Mouse (Mus musculus) forebrain, postnatal 0 days (tissue): ENCODE data around the gene Msh4. TPM values are rescaled to one million over a fixed set of nuclear protein-coding genes. Genes with fewer than 3 reads are reported as not detected.

Experiments
- ATAC-seq: fragments of 200-750 bp; cut with Nextera tagmentation; 2 replicates; pipeline ENCODE4 v1.8.0; 2017; ENCODE audit warnings: mild to moderate bottlenecking, moderate library complexity
- DNase-seq: peaks from one replicate; pipeline ENCODE4 v3.0.0-alpha.2; 2015
- H3K27ac ChIP-seq: fragments of 300-500 bp; sonication (generic); 2 replicates; pipeline ENCODE4 v1.5.1; 2014; ENCODE audit warnings: low read depth, mild to moderate bottlenecking, antibody characterized with exemption, low read length, moderate library complexity, mixed read lengths
- H3K27me3 ChIP-seq: fragments of 300-500 bp; sonication (generic); 2 replicates; pipeline ENCODE4 v1.6.1; 2014; ENCODE audit warnings: mild to moderate bottlenecking, low read length, mixed read lengths; ENCODE audit not compliant: insufficient read depth
- H3K36me3 ChIP-seq: fragments of 300-500 bp; sonication (generic); 2 replicates; pipeline ENCODE4 v1.6.1; 2014; ENCODE audit warnings: mild to moderate bottlenecking, moderate library complexity; ENCODE audit not compliant: insufficient read depth
- H3K4me1 ChIP-seq: fragments of 300-500 bp; sonication (generic); 2 replicates; pipeline ENCODE4 v1.6.1; 2014; ENCODE audit warnings: antibody characterized with exemption; ENCODE audit not compliant: insufficient read depth
- H3K4me2 ChIP-seq: fragments of 300-500 bp; sonication (generic); 2 replicates; pipeline ENCODE4 v1.6.1; 2014; ENCODE audit warnings: low read depth, mild to moderate bottlenecking, moderate library complexity
- H3K4me3 ChIP-seq: fragments of 300-500 bp; sonication (generic); 2 replicates; pipeline ENCODE4 v1.5.1; 2014; ENCODE audit warnings: low read depth, low read length, mixed read lengths
- H3K9ac ChIP-seq: fragments of 300-500 bp; sonication (generic); 2 replicates; pipeline ENCODE4 v1.6.1; 2014; ENCODE audit warnings: mild to moderate bottlenecking
- H3K9me3 ChIP-seq: fragments of 300-500 bp; sonication (generic); 2 replicates; pipeline ENCODE4 v1.6.1; 2016; ENCODE audit warnings: low read length
- CTCF ChIP-seq: sonication (generic); IDR thresholded peaks from 2 replicates; pipeline ENCODE4 v1.5.1; 2016; ENCODE audit warnings: antibody characterized with exemption, control low read depth, low read depth
- WGBS: fragments of 180-500 bp; shearing (Covaris S2); extraction: QIAGEN DNeasy Blood & Tissue Kit; methylation state at CpG from one replicate; pipeline ENCODE4 v1.1.7; 2014; 5-methylcytosine and 5-hydroxymethylcytosine counted together
- polyA plus RNA-seq: library from polyadenylated mRNA; unstranded; fragments of >200 nt; fragmentation: Nextera tagmentation; extraction: Ambion mirVana; gene quantifications from 2 replicates; pipeline ENCODE4 v1.2.1, GENCODE M21; 2015
- total RNA-seq: library from RNA; depleted of rRNA; stranded (reverse); fragments of >200 nt; gene quantifications from 2 replicates; pipeline ENCODE4 v1.2.3, GENCODE M21; 2014; rRNA removed

Gene Msh4
- total RNA-seq (0.31 and 0.95 TPM in 2 replicates), polyA plus RNA-seq (0.05 and 0.13 TPM in 2 replicates)

- no peaks in the 10 kb centered on the region for H3K27me3 ChIP-seq
- WGBS = 82% methylated on average over 9 of the region's 9 CpGs
- no peak for TF ChIP-seq CTCF
- H3K4me3 ChIP-seq = no peak within 1 kb of the TSS
- no peak within 1 kb of the TSS for H3K27ac ChIP-seq
- ATAC-seq (no peak), DNase-seq (no peak)
- H3K4me2 ChIP-seq = no peak within 1 kb of the TSS
- H3K9ac ChIP-seq = no peak within 1 kb of the TSS
- H3K36me3 ChIP-seq = peaks cover 72% of the 10 kb centered on the region
- H3K4me1 ChIP-seq = peaks cover 9% of the 10 kb centered on the region
- H3K9me3 ChIP-seq = no peaks in the 10 kb centered on the region
Measured at GRCm38 (mm10) chr3:153906136-153906871, at the start of gene Msh4. Gene Msh4, minus strand, starts transcription at chr3:153906138.

DNA sequence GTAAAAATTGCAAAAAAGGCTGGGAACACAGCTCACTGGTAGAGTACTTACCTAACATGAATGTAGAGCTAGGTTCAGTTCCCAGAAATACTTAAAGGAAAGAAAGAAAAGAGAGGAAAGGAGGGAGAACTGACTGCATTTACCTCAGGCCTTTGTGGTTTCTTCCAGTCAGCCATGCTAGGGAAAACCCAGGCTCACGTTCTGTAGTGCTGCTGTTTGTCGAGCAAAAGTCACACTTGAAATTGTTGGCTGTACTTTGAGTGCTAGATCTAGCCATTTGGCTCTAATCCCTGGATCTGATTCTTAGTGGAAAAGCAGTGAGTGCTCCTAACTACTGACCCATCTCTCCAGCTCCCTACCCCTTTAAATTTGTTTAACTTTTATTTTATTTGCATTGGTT is 42.2 kb upstream of the Msh4 start:
- TF ChIP-seq CTCF = no peak
- Histone ChIP-seq H3K27me3 (no peaks in the 10 kb centered on the region), H3K9me3 (no peaks in the 10 kb centered on the region), H3K4me1 (0 out of 2 replicates have a peak, but pooled peaks cover 4% of the 10 kb centered on the region), H3K4me2 (no peak overlapping the region), H3K36me3 (no peaks in the 10 kb centered on the region), H3K27ac (no peak overlapping the region), H3K9ac (no peak overlapping the region), H3K4me3 (no peak overlapping the region)
- no peak for DNase-seq
- no peak for ATAC-seq
- 77% methylated on average over 2 of the region's 2 CpGs for WGBS

DNA sequence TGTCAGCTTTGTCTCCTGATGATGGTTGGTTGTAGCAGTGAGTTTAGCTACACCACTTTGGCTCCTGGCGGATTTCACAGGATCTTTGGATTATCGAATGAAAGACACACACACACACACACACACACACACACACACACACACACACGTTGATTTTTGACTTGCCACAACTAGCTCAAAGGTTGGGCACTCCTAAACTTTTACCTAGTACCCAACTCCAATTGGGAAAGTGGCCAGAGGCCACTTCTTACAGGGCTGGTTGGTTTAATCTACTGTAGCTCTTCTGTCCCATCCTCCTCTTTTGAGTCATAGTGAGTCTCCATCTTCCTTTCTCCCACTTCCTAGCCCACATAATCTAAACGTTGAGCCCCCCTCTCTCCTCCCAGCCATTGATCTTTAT is 41.3 kb upstream of the Msh4 start:
- H3K4me3 ChIP-seq = no peak overlapping the region
- no peaks in the 10 kb centered on the region for H3K36me3 ChIP-seq
- WGBS = 73% methylated on average over 4 of the region's 4 CpGs
- H3K9me3 ChIP-seq = no peaks in the 10 kb centered on the region
- no peak overlapping the region for H3K9ac ChIP-seq
- 0 out of 2 replicates have a peak, but pooled peaks cover 4% of the 10 kb centered on the region for H3K4me1 ChIP-seq
- H3K27me3 ChIP-seq = no peaks in the 10 kb centered on the region
- DNase-seq (no peak), ATAC-seq (no peak)
- TF ChIP-seq CTCF = no peak
- H3K4me2 ChIP-seq = no peak overlapping the region
- no peak overlapping the region for H3K27ac ChIP-seq

GRCm38 (mm10) chr3:153944335-153944990 is 38.5 kb upstream of the Msh4 start, which contains the start of gene Acadm:
Gene Acadm, minus strand, starts transcription at chr3:153944632.
- H3K36me3 ChIP-seq = no peaks in the 10 kb centered on the region
- no peaks in the 10 kb centered on the region for H3K9me3 ChIP-seq
- peak; percentile 15; the same call in 1 of the 2 replicates for TF ChIP-seq CTCF
- H3K9ac ChIP-seq = peak within 1 kb of the TSS; percentile 63
- peak; percentile 91 for DNase-seq
- under 1% methylated on average over 41 of the region's 41 CpGs for WGBS
- 0 out of 2 replicates have a peak, but pooled peaks cover 4% of the 10 kb centered on the region for H3K4me1 ChIP-seq
- ATAC-seq = peak; percentile 96
- peak within 1 kb of the TSS; percentile 66 for H3K4me3 ChIP-seq
- H3K27ac ChIP-seq = peak within 1 kb of the TSS; percentile 59
- peak within 1 kb of the TSS; percentile 66 for H3K4me2 ChIP-seq
- no peaks in the 10 kb centered on the region for H3K27me3 ChIP-seq

GRCm38 (mm10) chr3:153943901-153944334 is 38.0 kb upstream of the Msh4 start:
- peak overlapping the region; percentile 66 for H3K4me2 ChIP-seq
- no peaks in the 10 kb centered on the region for H3K36me3 ChIP-seq
- TF ChIP-seq CTCF = no peak
- H3K4me1 ChIP-seq = 0 out of 2 replicates have a peak, but pooled peaks cover 4% of the 10 kb centered on the region
- no peaks in the 10 kb centered on the region for H3K27me3 ChIP-seq
- peak overlapping the region; percentile 63 for H3K9ac ChIP-seq
- H3K27ac ChIP-seq = no peak overlapping the region
- WGBS = under 1% methylated on average over 19 of the region's 19 CpGs
- no peaks in the 10 kb centered on the region for H3K9me3 ChIP-seq
- no peak for DNase-seq
- ATAC-seq = peak; percentile 38
- H3K4me3 ChIP-seq = peak overlapping the region; percentile 66

GRCm38 (mm10) chr3:153943003-153943640 is 37.2 kb upstream of the Msh4 start:
- Histone ChIP-seq H3K9ac (no peak overlapping the region), H3K4me1 (0 out of 2 replicates have a peak, but pooled peaks cover 4% of the 10 kb centered on the region), H3K4me2 (peak overlapping the region; percentile 66), H3K9me3 (no peaks in the 10 kb centered on the region), H3K27me3 (no peaks in the 10 kb centered on the region), H3K36me3 (no peaks in the 10 kb centered on the region), H3K4me3 (peak overlapping the region; percentile 66; the same call in 1 of the 2 replicates), H3K27ac (no peak overlapping the region)
- WGBS = 15% methylated on average over 12 of the region's 12 CpGs
- ATAC-seq = no peak
- TF ChIP-seq CTCF = no peak
- DNase-seq = peak; percentile 51
